In genomic region chr5:4485542-4486390, GRCm38 (mm10) we compare ENCODE assay signal across 10 mouse cellular contexts.
DNase-seq lines count a peak whose midpoint lies in the region; ATAC-seq lines count a peak whose summit lies in the region.
"Had no signal": no experiment of that assay in that cellular context is flagged by ENCODE, and none has a peak within 500 bp of the region (broad histone marks: within the 10 kb centered on the region; RNA-seq: fewer than 3 reads in every experiment).

No protein-coding gene starts in this region.

- no peak overlapping the region; the same call in none of the 2 replicates for H3K4me2 ChIP-seq in limb, embryonic 11.5 days (ENCODE audit: low read depth, severe bottlenecking)
- no peak overlapping the region for H3K4me2 ChIP-seq in neural tube, embryonic 13.5 days
- H3K4me2 ChIP-seq: heart, embryonic 15.5 days had no signal

- H3K36me3 ChIP-seq in limb, embryonic 11.5 days (ENCODE audit: control insufficient read depth, insufficient read depth, low read length) = no peaks in the 10 kb centered on the region
- no peaks in the 10 kb centered on the region for H3K36me3 ChIP-seq in neural tube, embryonic 13.5 days
- H3K36me3 ChIP-seq: heart, embryonic 15.5 days had no signal

- no peaks in the 10 kb centered on the region for H3K27me3 ChIP-seq in limb, embryonic 11.5 days (ENCODE audit: control insufficient read depth, insufficient read depth, low read length)
- no peaks in the 10 kb centered on the region for H3K27me3 ChIP-seq in neural tube, embryonic 13.5 days
- H3K27me3 ChIP-seq: heart, embryonic 15.5 days had no signal

- H3K9ac ChIP-seq in limb, embryonic 11.5 days (ENCODE audit: low read length) = no peak overlapping the region
- H3K9ac ChIP-seq in neural tube, embryonic 13.5 days = 0 out of 2 replicates have a peak overlapping the region, but pooled peaks have one; percentile 22
- H3K9ac ChIP-seq: heart, embryonic 15.5 days had no signal

- H3K4me1 ChIP-seq in limb, embryonic 11.5 days (ENCODE audit: control insufficient read depth, insufficient read depth, low read length) = peaks cover 15% of the 10 kb centered on the region
- peaks cover 28% of the 10 kb centered on the region for H3K4me1 ChIP-seq in neural tube, embryonic 13.5 days (replicated peaks)

- peak; percentile 79; the same call in 1 of the 2 replicates for ATAC-seq in limb, embryonic 11.5 days (ENCODE audit: insufficient number of reproducible peaks, low FRiP score, low TSS enrichment, low read depth)
- peak; percentile 83 for ATAC-seq in neural tube, embryonic 13.5 days (ENCODE audit: low read depth)
- ATAC-seq in CD4-positive, CD25-positive, alpha-beta regulatory T cell, adult 4 months = no peak
- ATAC-seq in inflammation-experienced regulatory T-cells, adult 6 months = no peak

- peak; percentile 43 for DNase-seq in adipocyte (ENCODE audit: low spot score)
- peak; percentile 93 to 96 for DNase-seq in cerebellum, postnatal 10 days
- peak; percentile 11 for DNase-seq in gastrocnemius, postnatal 10 days
- DNase-seq in limb, embryonic 11.5 days (ENCODE audit: low spot score) = peak; percentile 69
- DNase-seq in spleen, adult 18-20 months = no peak

- peak overlapping the region; percentile 80 for H3K27ac ChIP-seq in limb, embryonic 11.5 days (replicated peaks; ENCODE audit: low read depth, low read length)
- peak overlapping the region; percentile 63 for H3K27ac ChIP-seq in neural tube, embryonic 13.5 days (replicated peaks)
- H3K27ac ChIP-seq: heart, embryonic 15.5 days had no signal

- 20% methylated on average over 10 of the region's 10 CpGs for WGBS in limb, embryonic 11.5 days
- WGBS in neural tube, embryonic 13.5 days = 28% methylated on average over 10 of the region's 10 CpGs

- H3K9me3 ChIP-seq in limb, embryonic 11.5 days (ENCODE audit: control insufficient read depth, low read length) = no peaks in the 10 kb centered on the region
- H3K9me3 ChIP-seq in neural tube, embryonic 13.5 days = no peaks in the 10 kb centered on the region
- H3K9me3 ChIP-seq: heart, embryonic 15.5 days had no signal

- H3K4me3 ChIP-seq in limb, embryonic 11.5 days (ENCODE audit: low read depth, low read length) = no peak overlapping the region
- H3K4me3 ChIP-seq in neural tube, embryonic 13.5 days = no peak overlapping the region
- H3K4me3 ChIP-seq: heart, embryonic 15.5 days; myocyte had no signal

Comparison
In these comparisons a context has a peak if more than half of its experiments do, and no peak if none do; other contexts are left out.
1. DNase-seq: peak in adipocyte (single experiment), cerebellum, postnatal 10 days (2 of 2), gastrocnemius, postnatal 10 days (single experiment) and limb, embryonic 11.5 days (single experiment); none in spleen, adult 18-20 months (0 of 2).
2. ATAC-seq: peak in limb, embryonic 11.5 days (single experiment) and neural tube, embryonic 13.5 days (single experiment); none in CD4-positive, CD25-positive, alpha-beta regulatory T cell, adult 4 months (single experiment) and inflammation-experienced regulatory T-cells, adult 6 months (single experiment).